Mouse (Mus musculus): Measurements from ENCODE around the gene Ift88.

GRCm38 (mm10) chr14:57529786-57530515 lies 106.1 kb downstream of the Ift88 start:
- TF ChIP-seq POLR2A (IDR thresholded peaks at IDR 0.05; ENCODE audit: low read depth, low read length) (no peak), TBP (conservative IDR thresholded peaks at IDR 0.05; ENCODE audit: low read depth, low read length) (no peak), CTCF (conservative IDR thresholded peaks at IDR 0.05 in 1 of 2, IDR thresholded peaks at IDR 0.05 in 1 of 2; ENCODE audit: low read depth in 2 of 2, low read length in 2 of 2) (no peak), ZMIZ1 (IDR thresholded peaks at IDR 0.05; ENCODE audit: low read depth, low read length) (no peak), USF2 (conservative IDR thresholded peaks at IDR 0.05; ENCODE audit: low read depth, low read length) (no peak), SMC3 (IDR thresholded peaks at IDR 0.05; ENCODE audit: low read depth, low read length) (no peak), MYC (IDR thresholded peaks at IDR 0.05; ENCODE audit: low read depth, low read length) (no peak), ZNF384 (IDR thresholded peaks at IDR 0.05; ENCODE audit: low read depth, low read length) (no peak), ZC3H11A (IDR thresholded peaks at IDR 0.05; ENCODE audit: low read depth, low read length) (no peak), USF1 (IDR thresholded peaks at IDR 0.05; ENCODE audit: low read depth, low read length) (no peak), UBTF (IDR thresholded peaks at IDR 0.05; ENCODE audit: low read depth, low read length) (no peak), EP300 (IDR thresholded peaks at IDR 0.05; ENCODE audit: low read length) (no peak)
